Mouse (Mus musculus): ENCODE results near the gene Col4a4.

Gene Col4a4

DNA sequence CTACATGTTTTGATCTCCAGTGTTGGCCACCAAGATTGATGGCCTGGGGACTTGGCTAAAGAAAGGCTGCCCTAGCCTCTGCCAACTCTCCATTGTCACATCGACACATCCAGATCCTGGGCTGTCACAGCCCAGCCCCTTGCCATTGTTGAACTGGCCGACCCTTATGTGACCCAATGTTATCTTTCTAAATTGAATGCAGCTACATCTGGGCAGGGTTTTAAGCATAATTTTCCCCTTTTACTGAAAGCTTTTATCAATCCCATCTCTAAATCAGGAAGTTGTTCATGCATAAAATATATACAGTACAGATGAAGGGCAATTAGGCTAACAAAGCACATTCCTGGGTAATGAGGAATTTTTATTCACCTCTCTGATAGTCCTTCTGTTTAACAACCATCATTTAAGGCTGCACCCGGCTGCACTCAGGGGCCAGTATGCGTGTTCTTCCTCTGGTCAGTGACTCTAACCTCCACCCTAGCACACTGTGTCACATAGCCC lies 112.1 kb downstream of the Col4a4 start:
- peak in 1 of 2 experiments; percentile 37 for DNase-seq

DNA sequence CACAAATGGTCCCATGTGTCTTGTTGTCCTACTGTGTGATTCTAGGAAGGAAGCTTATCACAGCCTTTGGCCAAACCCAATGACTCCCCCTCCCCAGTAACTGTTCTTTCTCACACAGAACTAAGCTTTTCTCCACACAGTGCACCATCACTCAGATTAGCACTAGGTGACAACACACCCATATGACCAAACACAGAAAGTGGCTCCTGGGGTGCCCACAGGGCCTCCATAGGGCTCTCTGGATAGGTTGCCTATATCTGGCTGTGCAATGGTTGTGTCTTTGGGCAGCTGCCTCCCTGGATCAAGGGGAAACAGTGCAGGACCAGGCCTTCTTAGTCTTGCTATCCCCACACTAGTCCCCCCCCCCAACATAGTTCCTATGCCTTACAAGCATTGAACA lies 113.2 kb downstream of the Col4a4 start:
- DNase-seq: no peak

DNA sequence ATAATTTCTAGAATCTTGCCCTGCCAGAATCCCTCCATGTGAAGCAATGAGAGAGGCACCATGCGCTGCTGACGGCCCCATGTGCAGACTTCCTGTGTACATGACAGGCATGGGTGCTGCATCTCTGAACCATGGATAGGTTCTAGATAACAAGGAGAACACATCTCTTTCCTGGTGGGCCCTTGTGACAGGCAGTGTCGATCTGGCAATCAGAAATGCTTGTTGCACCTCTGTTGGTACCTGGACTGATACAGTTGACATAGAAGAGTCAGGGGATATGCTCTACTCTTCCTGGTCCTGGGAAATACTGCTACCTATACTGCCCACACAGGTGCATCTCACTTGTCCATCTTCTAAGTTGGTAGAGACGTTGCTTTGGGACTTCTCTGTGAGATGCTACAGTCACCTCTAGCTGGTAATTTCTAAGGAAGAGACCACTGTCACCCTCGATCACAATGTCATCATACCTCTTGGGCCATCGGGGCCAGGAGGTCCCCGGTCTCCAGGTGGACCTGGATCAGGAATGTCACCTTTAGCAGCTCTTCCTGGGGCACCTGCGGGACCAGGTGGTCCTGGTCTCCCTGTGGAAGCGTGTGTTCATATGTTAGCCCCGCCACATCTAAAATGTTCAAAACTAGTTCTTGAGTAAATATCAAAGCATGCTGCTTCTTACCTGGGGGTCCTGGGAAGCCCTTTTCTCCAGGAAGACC lies 116.0 kb downstream of the Col4a4 start:
- DNase-seq: no peak

DNA sequence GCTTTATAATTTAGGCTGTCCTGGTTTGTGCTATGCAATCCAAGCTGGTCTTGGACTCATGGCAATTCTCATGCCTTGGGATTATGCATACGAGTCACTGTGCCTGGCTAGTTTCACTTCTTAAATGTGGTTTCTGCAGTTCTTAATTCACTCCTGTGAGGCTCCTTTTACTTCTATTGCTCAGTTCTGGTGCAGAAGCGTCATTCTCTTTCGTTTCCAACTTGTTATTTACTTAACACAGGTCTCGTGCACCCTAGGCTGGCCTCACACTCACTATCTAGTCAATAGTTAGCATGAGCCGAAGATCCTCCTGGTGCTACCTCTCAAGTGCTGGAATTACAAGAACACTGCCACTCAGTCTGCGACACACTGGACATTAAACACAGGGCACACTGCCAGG lies 117.8 kb downstream of the Col4a4 start:
- no peak for DNase-seq

DNA sequence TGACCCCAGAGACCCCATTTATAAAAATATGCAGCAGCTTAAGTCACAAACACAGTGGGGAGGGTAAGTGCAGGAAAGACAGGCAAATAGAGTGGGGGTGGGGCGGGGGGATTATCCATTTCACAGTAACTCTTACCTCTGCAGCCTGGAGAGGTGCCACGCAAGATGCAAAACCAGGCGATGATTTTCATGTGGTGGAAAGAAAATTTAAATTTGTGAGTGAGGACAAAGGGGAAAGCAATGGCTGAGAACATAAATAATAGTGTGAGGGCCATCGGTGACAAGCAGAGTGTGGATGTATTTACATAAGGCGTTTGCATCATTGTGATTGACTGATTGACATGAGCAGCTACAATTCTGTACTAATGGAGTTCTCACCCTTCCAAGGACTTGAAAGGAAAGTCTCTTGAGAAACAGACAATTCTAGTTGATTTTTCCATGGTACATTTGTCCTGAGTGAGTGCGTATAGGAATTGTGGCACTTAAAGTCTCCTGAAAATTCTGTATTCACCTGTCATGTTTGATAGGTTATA lies 121.3 kb downstream of the Col4a4 start:
- no peak for DNase-seq

DNA sequence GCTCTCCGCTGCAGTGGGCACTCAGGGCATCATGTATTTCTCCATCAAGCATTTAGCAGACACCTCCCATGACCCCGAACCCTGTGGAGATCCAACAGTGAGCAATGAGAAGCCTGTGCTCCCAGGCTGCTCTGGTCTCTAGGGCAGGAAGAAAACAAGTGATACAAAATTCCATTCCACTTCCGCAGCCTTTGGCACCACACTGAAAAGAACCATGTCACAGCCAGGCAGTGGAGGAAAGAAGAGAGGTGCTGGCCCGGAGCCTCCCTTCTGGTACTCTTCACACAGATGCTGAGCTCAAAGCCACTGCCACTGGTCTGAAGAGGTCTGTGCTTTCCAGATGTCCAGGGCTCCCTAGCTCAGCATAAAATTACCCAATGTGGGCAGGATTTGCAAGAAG lies 125.6 kb downstream of the Col4a4 start:
- no peak for DNase-seq

DNA sequence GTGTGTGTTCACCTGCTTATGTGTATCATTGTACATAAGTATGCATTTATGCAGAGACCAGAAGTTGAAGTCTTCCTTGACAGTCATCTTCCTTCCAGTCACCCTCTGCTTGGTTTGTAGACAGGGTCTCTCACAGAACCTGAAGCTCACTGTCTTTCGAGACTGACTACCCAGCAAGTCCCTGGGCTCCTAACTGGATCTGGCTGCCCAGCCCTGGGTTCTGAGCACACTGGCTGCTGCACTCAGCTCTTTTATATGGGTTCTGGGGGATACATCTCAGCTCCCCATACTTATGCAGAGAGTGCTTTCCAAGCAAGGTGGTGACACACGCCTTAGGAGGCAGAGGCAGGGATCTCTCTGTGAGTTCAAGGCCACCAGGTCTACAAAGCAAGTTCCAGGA lies 126.7 kb downstream of the Col4a4 start:
- DNase-seq: no peak

DNA sequence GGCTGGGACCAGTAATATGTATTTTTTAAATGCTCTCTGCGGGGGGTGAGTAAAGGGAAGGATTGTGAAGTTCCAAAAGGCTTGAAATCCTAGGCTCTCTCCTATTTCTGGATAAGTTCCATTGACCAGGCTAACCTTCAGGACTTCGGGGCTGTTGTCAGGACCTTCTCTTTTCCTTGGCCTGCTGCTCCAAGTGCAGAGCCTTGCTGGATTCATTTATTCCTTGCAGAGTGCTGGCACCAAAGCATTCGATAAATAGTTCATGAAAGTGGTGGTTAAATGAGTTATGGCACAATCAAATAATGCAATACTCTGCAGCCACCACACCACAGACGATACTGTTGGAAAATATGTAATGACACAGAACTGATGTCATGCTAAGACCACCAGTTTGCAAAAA lies 127.3 kb downstream of the Col4a4 start:
- DNase-seq: no peak

DNA sequence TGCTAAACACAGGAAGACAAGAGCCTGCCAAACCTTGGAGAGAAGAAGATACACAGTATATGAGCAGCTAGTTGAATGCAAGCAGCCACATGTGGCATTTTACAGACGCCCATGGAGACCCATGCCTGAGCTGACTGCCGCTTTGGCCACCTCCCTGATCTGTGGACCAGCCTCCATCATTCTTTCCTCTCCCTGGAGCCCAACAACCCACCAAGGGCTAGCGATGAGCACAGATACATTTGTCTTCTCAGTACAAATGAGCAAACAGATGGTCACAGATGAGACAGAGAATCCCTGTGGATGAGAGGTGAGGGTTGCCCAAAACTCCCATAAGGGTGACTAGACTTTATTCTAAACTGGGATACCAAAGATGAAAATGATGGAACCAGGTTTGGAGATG lies 132.6 kb downstream of the Col4a4 start:
- no peak for DNase-seq

DNA sequence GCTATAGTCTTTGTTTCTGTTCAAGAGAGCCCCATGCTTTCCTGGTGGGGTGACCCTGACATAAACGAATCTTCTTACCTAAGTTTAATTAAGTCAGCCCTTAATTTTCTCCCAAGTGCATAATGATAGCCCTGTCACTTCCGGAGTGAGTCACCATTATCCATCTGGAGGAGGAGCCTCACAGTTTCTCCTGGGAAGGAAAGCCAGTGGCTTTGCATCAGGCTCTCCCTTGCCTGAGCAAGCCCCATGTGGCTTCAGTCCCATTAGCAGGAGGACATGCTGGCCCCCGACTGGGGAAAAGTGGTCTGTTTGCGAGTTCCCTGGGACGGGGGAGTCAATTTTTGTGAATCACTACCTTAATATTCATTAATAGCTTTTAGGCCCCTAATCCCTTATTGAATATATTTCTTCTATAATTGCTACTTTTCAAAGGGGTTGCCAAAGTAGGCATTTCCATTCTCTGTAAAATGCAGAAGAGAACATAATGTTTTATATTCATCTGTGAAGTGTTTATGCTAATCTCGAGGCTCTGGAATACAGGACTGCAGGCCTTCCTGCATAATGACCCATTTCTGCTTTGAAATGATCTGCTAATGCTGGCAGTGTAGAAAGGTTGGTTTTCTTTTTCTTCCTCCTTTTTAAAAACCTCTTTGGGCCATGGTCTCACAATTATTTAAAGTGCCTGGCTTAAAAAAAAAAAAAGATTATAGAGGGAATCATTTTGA lies 134.6 kb downstream of the Col4a4 start:
- DNase-seq: no peak

DNA sequence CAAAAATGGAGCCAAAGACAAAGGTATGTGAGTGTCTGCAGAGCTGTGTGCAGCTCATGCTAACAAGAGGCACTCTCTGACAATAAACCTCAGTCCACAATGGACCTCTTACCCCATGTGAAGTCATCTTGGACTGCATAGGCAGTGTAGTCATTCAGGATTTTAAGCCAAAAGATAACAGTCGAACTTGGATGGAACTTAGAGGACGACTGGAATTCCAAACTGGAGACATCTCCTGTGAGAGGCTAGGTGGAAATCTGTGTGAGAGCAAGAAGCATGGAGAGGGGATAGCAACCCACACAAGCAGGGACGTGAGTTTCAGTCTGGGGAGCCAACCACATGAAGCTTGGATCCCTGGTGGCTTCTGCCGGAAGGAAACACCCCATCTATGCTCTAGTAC lies 136.8 kb downstream of the Col4a4 start:
- no peak for DNase-seq

DNA sequence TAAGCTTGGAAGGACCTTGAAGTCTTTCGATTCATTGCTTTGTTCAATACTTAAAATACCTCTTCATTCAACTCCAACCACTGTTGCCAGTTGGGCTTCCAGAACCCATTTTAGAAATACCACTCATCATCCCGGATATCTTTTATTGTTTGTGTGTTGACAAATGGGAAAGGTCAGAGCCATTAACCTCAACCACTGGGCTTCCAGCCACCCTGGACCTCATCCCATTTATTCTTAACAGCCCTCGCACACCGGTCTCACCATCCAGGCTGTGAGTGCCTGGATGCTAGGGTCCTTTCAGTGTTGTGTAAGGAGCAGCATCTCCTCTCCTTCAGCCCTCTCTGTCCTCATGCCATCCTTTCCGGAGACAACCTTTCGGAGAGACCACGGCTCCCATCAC lies 140.6 kb downstream of the Col4a4 start:
- DNase-seq: no peak

DNA sequence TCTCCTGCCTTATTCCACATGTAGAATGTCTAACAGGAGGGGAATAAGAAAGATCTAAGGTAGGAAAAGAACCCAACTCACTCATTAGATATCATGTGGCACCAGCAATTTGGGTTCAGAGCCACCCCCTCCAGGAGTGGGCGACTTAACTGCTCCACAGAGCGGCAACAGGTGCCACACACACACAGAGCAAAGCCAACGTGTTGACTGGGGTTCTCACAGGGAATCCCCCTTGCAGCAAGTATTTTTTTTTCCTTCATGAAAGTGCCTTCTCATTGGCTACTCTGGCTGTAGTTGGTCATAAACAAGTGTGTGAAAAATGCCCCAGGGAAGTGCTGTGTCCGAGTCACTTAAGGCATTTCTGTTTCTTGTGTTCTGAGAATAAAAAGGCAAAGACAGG lies 143.1 kb downstream of the Col4a4 start:
- DNase-seq: no peak

DNA sequence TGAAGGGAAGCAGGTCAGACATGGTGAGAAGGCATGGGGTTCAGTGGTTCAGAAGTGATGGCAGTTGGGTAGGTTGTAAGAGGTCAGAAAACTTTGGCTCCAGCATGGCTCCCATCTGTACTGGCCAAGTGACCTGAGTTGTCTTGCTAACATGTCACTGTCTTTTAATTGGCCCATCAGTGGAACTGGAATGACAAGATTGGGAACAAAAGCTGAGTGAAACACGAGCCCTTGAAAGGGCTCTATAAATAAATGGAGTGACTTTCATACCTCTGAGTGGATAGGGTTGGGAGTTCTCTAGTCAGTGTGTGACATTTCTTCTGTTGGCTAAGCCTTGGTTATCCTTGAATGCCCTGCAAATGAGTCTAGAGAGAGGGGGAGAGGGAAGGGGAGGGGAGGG lies 146.5 kb downstream of the Col4a4 start:
- DNase-seq: no peak

DNA sequence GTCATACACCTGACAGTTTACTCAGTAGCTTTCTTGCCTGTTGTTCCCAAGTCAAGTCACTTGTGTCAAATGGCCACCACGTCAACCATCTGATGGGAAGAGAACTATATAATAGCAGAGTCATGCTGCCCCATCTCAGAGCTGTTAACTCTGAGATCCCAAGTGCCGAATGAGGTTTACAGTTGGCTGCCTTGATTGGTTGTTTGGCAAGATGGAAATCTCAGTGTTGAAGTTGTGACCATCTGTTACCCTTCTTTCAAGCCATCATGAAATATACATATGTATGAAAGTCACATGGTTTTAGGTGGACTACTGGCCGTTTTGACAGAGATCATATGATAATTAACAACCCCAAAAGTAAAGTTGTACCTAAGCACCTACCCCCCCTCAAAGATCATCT lies 149.4 kb downstream of the Col4a4 start:
- no peak for DNase-seq

DNA sequence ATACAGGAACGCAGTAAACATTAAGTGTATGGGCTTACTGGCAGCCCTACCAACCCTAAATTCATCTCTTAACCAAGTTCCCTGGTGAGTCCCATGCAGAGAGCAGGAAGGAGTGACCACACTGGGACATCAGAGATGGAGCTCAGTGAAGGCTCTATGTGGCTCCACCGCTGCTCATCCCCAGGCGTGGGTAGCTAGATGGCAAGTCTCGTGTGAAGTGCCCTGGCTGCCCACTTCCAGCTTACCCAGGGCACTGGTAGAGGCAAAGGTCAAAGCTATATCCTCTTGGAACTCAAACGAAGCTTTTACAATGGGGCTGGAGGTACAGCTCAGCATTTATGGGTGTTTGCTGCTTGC lies 153.0 kb downstream of the Col4a4 start:
- DNase-seq: no peak

DNA sequence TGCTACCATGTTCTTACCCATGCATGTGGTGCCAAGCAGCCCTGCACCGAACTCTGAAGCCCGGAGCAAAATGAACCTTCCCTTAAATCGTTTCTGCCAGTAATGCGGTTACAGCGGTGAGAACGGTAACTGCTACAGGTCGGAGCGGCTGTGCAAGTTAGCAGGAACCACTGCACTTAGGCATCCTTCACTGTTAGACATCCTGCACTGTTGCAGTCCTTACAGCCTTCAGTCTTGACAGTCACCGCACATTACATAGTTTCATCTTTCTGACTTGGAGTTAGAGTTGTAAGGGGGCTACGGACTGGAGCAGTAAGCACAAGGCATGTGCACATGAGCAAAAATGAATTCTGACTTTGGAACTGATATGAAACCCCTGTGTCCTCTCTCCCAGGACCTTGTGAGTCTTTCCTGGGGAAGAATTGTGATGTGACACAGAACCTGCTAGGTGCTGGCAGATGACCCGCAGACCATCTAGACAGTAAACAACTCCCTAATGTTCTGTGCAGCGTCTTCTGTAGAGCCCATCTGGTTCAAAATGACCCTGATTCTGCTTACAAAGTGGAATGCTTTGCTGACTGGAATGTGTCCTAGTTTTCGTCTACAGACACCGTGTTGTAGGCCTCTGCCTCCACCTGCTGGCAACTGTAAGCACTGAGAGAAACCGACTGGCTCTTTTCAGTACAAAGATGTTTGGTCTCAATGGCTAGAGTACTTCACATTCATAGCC lies 153.6 kb downstream of the Col4a4 start:
- peak; percentile 67 to 76 for DNase-seq

DNA sequence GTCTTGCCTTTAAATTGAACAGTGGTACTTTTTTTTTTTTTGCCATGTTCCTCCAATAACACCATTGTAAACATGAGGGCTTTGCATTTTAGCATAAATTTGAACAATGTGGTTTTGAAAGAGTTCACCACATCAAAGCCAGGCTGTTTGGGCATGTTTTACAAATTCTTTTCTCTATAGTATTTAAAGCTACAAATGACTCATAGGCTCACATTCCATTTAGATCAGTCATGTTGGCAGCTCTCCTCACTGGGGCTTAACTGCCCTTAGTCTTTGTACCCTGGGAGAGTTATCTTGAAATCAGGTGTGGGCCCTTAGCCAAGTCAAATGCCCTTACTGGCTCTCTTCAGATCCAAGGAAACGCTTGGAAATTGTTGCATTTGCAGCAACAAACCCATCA lies 157.6 kb downstream of the Col4a4 start:
- peak; percentile 42 to 77 for DNase-seq

DNA sequence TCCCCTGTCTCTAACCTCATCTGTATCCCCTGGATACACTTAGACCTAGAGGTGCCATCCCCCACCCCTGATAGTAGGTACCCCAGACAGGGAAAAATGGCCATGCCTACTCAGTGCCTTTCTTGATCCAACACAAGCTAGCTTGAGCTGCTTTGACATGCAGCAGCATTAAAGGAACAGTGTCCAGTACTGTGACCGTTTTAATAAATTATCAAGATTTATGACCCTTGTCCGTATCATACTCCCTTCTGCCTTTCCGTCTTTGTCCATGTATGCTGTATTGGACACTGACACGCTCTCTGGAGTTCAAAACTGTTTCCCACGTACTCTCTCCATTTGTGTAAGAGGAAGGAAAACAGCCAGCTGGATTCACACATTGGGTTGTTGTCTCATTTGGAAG lies 158.9 kb downstream of the Col4a4 start:
- DNase-seq: no peak

DNA sequence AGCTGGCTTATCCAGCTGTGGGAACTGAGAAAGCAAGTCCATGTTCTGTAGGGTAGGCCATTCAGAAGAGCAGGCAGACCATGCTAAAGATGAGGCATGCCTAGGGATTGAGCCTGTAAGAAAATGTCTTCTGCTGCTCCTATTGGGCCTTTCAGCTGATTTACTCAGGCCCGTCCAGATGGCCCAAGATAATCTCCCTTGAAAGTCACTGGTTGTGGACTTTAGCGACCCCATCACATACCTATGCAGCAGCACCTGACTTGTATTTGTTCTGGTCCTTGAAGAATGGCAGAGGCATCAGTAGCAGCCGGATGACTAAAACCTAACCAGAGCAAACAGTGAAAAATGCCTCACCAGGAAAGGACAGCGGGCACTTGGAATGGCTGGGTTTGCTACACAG lies 171.0 kb downstream of the Col4a4 start:
- no peak for DNase-seq

DNA sequence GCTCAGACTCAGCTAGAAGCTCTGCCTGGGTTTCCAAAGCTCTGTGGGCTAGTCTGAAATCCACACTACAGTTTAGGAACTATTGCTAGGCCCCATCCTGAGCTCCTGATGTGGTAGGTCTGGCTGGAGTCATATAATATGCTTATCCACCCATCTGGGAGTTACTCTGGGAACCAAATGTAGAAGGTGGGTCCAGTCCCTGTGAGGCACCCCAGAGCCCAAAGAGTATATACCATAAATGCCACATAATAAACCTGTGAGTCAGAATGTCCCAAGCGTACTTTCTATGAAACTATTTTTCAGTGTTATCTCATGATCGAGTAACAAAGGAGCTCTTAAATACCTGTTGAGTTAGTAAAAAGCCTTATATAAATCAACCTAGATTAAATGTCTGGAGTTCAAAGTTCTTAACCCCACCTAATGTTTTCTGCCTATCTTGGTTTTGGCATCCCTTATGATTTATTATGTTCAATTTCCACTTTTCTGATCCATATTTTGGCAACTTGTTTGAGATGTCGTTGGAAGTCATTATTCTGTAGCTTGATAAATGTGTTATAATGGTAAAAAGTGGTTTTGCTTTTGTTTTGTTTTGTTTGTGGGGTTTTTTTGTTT lies 172.1 kb downstream of the Col4a4 start:
- no peak for DNase-seq

DNA sequence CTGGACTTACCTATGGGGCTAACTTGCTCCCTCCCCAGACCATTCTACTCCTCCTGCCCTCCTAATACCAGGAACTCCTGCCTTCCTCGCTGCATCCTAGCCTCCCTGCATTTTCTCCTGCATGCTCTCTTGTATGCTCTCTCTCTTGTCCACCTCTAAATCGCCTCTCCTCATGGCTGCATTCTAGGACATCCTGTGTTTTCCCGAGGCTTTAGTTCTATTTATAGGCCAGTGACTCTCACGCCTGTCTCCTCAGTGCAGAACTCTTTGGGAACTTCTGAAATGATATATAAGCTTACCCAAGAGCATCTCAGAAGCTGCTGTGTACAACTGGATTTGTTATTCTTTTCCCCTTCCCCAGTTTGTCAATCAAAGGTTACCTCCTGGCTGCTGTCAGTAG lies 174.6 kb downstream of the Col4a4 start:
- DNase-seq: no peak

DNA sequence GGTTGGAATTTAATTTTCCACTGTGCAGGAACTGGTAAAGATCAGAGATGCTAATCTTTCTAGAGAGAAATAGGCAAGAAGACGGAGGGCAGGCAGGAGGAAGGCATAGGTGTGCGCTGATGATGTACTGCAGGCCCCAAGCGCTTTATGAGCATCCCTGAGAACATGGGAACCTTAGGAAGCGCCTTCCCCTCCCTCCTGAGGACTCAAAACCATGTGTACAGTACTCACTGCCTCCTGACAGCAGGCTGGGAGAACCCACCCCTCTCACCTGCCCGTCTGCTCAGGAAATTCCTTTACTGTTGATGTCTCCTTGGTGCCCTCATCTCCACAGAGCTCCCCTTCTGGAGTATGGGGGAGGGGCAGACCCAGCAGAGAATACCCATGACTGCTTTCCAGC lies 175.1 kb downstream of the Col4a4 start:
- no peak for DNase-seq

All from lung, postnatal 4 days (tissue).